Mouse (Mus musculus) colon, adult 2 months (tissue): ENCODE measurements around the gene Slc25a19. TPM values are rescaled to one million over a fixed set of nuclear protein-coding genes. Genes with fewer than 3 reads are reported as not detected.

Experiments
- polyA plus RNA-seq: library from polyadenylated mRNA; depleted of rRNA; stranded (reverse); fragments of >200 nt; gene quantifications from 2 replicates; pipeline ENCODE4 v1.2.3, GENCODE M21; 2012; rRNA removed

Slc25a19 gene
- polyA plus RNA-seq = 29.7 and 37.1 TPM in 2 replicates

DNA sequence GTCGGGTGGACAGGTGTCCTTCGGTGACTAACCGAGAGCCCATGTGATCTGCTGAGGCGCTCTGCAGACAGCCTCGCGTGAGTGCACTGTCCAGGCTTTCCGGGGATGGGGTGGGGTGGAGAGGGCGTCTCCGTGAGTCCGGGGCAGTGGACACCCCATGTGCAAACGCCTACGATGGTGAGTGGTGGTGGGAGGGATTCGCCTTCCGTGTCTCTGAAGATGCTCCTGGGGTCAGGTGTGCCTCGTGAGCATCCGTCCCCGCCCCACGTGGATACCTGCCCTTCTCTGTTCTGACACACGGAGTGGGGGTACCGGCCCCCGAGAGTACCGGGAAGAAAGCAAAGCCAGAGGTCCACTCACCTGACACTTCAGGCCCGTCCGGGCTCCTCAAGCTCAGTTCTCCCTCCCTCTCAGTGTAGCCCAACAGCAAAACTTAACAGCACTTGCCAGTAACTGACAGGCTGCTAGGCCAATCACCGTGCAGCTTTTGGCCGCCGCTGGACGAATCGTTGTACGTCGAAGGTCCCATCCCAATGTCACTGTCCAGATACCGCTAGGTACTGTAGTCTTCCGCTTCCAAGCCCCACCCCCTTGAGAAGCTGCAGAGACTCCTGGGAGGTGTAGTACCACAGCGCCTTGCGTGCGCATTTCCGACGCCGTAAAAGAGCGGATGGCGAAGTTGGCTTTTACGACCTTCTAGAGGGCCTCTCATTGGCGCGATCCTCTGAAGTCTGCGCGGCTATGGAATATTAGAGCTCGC lies at the start of gene Slc25a19:
TSS of gene Slc25a19 (minus strand) at position 591 of the 760 bp plus-strand sequence.

DNA sequence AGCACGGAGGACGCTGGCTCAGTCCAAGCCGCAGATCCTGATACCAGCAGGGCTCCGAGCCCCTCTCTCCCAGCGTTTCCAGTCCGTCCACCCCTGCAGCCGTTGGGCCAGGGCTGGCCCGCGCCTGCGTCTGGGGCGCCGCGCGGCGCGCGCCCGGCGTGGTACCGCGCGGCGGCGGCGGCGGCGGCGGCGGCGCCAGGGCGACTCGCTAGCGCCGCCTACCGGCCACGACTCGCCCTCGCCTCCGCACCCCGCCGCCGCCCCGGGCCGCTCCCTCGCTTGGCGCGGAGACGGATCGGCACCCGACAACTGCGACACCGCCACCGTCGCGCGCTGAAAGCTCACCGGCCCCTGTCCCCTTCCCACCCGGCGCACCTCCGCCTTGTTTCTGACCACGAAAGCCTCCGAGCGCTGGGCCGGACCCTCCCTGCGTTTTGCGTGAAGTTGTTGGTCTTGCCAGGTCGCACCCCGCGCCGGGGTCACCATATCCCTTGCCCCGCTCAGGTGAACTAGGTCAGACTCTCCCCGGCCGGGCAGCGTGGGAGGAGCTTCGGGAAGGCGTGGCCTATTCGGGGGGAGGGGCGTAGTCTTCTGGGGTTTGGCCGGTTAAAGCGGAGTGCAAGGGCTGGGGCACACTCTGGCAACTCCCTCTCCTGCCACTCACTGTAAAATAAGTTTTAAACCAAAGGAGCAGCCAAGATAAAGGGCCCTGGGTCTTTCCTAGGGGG lies 15.5 kb downstream of the Slc25a19 start, which contains the start of gene Mif4gd:
TSS of gene Mif4gd (minus strand) at position 560 of the 728 bp plus-strand sequence.

DNA sequence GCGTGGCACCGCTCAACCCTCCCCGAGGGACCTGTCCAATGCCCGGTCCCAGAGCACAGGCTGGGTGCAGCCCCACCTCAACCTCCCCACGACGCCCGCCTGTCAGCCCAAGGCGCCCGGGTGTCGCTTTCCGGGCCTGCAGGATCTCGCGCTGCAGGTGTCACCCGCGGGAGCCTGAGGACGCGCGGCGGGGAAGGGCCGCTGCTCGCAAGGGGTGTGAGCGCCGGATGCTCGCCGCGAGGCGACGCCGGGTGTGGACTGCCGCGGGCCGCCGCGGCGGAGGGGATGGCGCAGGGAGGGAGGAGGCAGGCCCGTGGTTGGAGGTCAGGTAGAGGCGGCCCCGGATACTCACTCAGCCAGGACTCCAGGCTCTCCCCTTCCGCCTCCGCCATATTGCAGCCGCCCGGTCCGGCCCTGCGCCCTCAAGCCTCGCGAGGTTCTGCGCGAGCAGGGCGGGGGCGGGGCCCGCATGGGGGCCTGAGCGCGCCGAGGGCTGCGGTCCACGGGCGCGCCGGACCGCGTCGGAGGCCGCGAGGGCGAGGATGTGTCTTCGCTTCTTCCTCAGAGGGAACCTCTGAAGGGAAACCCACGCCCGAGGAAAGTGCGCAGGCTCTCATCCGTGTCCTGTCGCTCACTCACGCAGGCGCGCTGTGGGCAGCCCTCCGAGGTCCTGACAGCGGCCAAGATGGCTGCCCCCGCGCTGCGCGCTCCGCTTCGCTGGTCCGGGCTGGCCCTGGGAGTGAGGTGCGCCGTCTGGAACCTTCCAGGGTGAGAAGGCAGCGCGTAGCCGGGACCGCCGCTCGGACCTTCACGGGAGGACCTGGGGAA lies 24.4 kb downstream of the Slc25a19 start, which contains the start of the genes Mrps7 and Gga3:
TSS of gene Mrps7 (plus strand) at position 450 of the 828 bp plus-strand sequence.
TSS of gene Gga3 (minus strand) at position 576 of the 828 bp plus-strand sequence.

Other genes with a start within 250 kb of the Slc25a19 start
- gene Cdr2l, start 246.4 kb downstream of the Slc25a19 start, polyA plus RNA-seq = 15.9 and 17.5 TPM in 2 replicates
- gene Mrpl58, start 224.5 kb downstream of the Slc25a19 start, polyA plus RNA-seq = 62.6 and 65.1 TPM in 2 replicates
- gene Atp5h, start 208.3 kb downstream of the Slc25a19 start, polyA plus RNA-seq = 70.2 and 90.1 TPM in 2 replicates
- 24.0 and 31.1 TPM in 2 replicates for gene Kctd2, start 208.2 kb downstream of the Slc25a19 start, polyA plus RNA-seq
- 0.38 and 0.44 TPM in 2 replicates for gene Trim80, start 187.8 kb downstream of the Slc25a19 start, polyA plus RNA-seq
- gene Slc16a5, start 165.8 kb downstream of the Slc25a19 start, polyA plus RNA-seq = 96.1 and 135 TPM in 2 replicates
- gene Armc7, start 152.6 kb downstream of the Slc25a19 start, polyA plus RNA-seq = 13.3 and 13.4 TPM in 2 replicates
- 128 and 130 TPM in 2 replicates for gene Nt5c, start 136.4 kb downstream of the Slc25a19 start, polyA plus RNA-seq
- gene Jpt1, start 113.9 kb downstream of the Slc25a19 start, polyA plus RNA-seq = 314 and 446 TPM in 2 replicates
- gene Sumo2, start 92.0 kb downstream of the Slc25a19 start, polyA plus RNA-seq = 24.5 and 24.8 TPM in 2 replicates
- gene Nup85, start 63.9 kb downstream of the Slc25a19 start, polyA plus RNA-seq = 25.9 and 31.4 TPM in 2 replicates
- gene Mrps7, start 24.4 kb downstream of the Slc25a19 start, polyA plus RNA-seq = 15.9 and 19.3 TPM in 2 replicates
- 18.0 and 29.5 TPM in 2 replicates for gene Gga3, start 24.2 kb downstream of the Slc25a19 start, polyA plus RNA-seq
- gene Mif4gd, start 15.3 kb downstream of the Slc25a19 start, polyA plus RNA-seq = 87.1 and 118 TPM in 2 replicates
- 41.4 and 42.7 TPM in 2 replicates for gene Grb2, start 80.3 kb upstream of the Slc25a19 start, polyA plus RNA-seq
- 156 and 168 TPM in 2 replicates for gene Tmem94, start 137.1 kb upstream of the Slc25a19 start, polyA plus RNA-seq
- 85.6 and 103 TPM in 2 replicates for gene Caskin2, start 185.3 kb upstream of the Slc25a19 start, polyA plus RNA-seq
- gene Tsen54, start 186.4 kb upstream of the Slc25a19 start, polyA plus RNA-seq = 48.2 and 53.0 TPM in 2 replicates
- 301 and 349 TPM in 2 replicates for gene Llgl2, start 195.8 kb upstream of the Slc25a19 start, polyA plus RNA-seq
- gene Myo15b, start 230.1 kb upstream of the Slc25a19 start, polyA plus RNA-seq = 926 and 1,010 TPM in 2 replicates